Mouse (Mus musculus): ENCODE data around the gene BC016579.

GRCm38 (mm10) chr16:45630347-45630960, 23.4 kb downstream of the BC016579 start:
- TF ChIP-seq CTCF (IDR thresholded peaks at IDR 0.05) (peak; percentile 91), EP300 (IDR thresholded peaks at IDR 0.05) (no peak)
